Mouse (Mus musculus): ENCODE results near the gene Cc2d1b. TPM values are rescaled to one million over a fixed set of nuclear protein-coding genes. Genes with fewer than 3 reads are reported as not detected.

Cc2d1b gene
- total RNA-seq, 1 experiment from 2014 or later, result 46.0 TPM

GRCm38 (mm10) chr4:108631616-108632015, 11.9 kb downstream of the Cc2d1b start:
- no peak for ATAC-seq (replicated peaks in 1 of 2; ENCODE audit: insufficient read depth in 1 of 2, low FRiP score in 2 of 2, low TSS enrichment in 1 of 2, low read depth in 1 of 2, poor library complexity in 2 of 2, severe bottlenecking in 2 of 2)

GRCm38 (mm10) chr4:108633703-108634102, 14.0 kb downstream of the Cc2d1b start:
- no peak for ATAC-seq (replicated peaks in 1 of 2; ENCODE audit: insufficient read depth in 1 of 2, low FRiP score in 2 of 2, low TSS enrichment in 1 of 2, low read depth in 1 of 2, poor library complexity in 2 of 2, severe bottlenecking in 2 of 2)

- ATAC-seq (replicated peaks in 1 of 2; ENCODE audit: insufficient read depth in 1 of 2, low FRiP score in 2 of 2, low TSS enrichment in 1 of 2, low read depth in 1 of 2, poor library complexity in 2 of 2, severe bottlenecking in 2 of 2), result no peak
Observed at GRCm38 (mm10) chr4:108634696-108635095, 15.0 kb downstream of the Cc2d1b start.

DNA sequence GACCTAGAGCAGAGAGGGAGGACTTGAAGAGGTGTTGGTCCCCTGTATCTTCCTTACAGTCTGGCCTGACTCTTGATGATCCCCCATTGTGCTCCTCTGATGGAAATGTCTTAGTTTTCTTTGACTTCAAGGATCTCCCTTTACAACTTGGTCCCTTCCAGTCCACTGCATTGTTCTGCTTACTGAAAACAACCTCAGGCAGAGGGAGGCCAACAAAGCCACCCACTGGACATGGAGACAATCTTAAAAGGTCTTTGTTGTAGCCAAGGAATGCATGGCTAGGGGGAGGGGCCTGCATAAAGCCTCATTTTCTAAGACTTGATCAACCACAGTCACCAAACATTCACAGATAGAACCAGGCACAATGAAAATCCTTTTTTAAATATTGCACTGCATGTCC, 15.4 kb downstream of the Cc2d1b start:
- no peak for ATAC-seq (replicated peaks in 1 of 2; ENCODE audit: insufficient read depth in 1 of 2, low FRiP score in 2 of 2, low TSS enrichment in 1 of 2, low read depth in 1 of 2, poor library complexity in 2 of 2, severe bottlenecking in 2 of 2)

GRCm38 (mm10) chr4:108637721-108638120, 18.0 kb downstream of the Cc2d1b start:
- ATAC-seq (replicated peaks in 1 of 2; ENCODE audit: insufficient read depth in 1 of 2, low FRiP score in 2 of 2, low TSS enrichment in 1 of 2, low read depth in 1 of 2, poor library complexity in 2 of 2, severe bottlenecking in 2 of 2), result no peak

DNA sequence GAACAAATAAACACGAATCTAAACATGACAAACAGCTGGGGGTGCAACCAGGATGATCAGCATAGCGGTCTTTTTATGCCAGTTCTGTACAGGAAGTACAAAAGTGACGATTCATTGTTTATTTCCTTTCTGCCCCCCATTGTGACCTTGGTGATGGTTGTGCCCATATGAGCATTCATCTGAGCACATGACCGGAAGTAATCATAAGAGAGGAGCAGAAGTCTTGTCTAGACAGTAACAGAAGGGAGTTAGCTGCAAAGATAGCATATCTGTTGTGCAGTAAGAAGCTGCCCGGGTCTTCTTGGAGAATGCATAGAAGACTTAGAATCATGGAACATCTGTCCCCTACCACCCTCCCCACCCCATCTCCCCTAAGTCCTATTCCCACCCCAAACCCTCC, 19.0 kb downstream of the Cc2d1b start:
- ATAC-seq (replicated peaks in 1 of 2; ENCODE audit: insufficient read depth in 1 of 2, low FRiP score in 2 of 2, low TSS enrichment in 1 of 2, low read depth in 1 of 2, poor library complexity in 2 of 2, severe bottlenecking in 2 of 2), result peak; percentile 27 to 32; a peak in 1 of 4 replicates

DNA sequence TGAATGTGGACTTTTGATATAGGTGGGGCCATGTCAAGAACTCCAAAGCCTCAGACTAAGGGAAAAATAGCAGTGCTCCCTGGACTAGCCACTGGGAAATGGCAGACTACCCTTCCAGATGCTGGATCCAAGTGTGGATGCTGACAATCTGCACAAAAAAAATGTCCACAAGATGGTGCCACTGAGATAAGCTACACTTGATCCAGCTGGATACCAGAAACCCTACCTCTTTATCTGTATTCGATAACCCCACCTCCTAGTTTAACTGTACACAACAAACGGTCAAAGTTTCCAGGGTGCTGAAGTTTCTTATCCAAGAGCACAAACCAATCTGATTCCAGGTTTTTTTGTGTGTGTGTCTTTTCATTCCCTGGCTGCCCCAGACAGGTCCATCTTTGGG, 44.7 kb downstream of the Cc2d1b start:
- ATAC-seq (replicated peaks in 1 of 2; ENCODE audit: insufficient read depth in 1 of 2, low FRiP score in 2 of 2, low TSS enrichment in 1 of 2, low read depth in 1 of 2, poor library complexity in 2 of 2, severe bottlenecking in 2 of 2), result peak; percentile 17 to 36; a peak in 1 of 4 replicates

Other genes starting within 250 kb of the Cc2d1b start
- not detected in 2 replicates for gene Shisal2a, start 236.6 kb upstream of the Cc2d1b start, total RNA-seq (2017)
- gene Gpx7, start 213.0 kb upstream of the Cc2d1b start, total RNA-seq (2017), result 4.2 and 12.6 TPM in 2 replicates
- gene Tut4, start 160.5 kb upstream of the Cc2d1b start, total RNA-seq (2017), result 105 TPM in 2 replicates
- gene Prpf38a, start 40.6 kb upstream of the Cc2d1b start, total RNA-seq (2017), result 122 and 132 TPM in 2 replicates
- 5.8 and 7.2 TPM in 2 replicates for gene Orc1, start 40.5 kb upstream of the Cc2d1b start, total RNA-seq (2017)
- not detected in 2 replicates for gene 3110021N24Rik, start 99.7 kb downstream of the Cc2d1b start, total RNA-seq (2017)
- 1.9 and 3.2 TPM in 2 replicates for gene Zfyve9, start 160.9 kb downstream of the Cc2d1b start, total RNA-seq (2017)
- gene Btf3l4, start 213.7 kb downstream of the Cc2d1b start, total RNA-seq (2017), result 86.5 and 89.5 TPM in 2 replicates
- 60.1 and 72.5 TPM in 2 replicates for gene Txndc12, start 214.7 kb downstream of the Cc2d1b start, total RNA-seq (2017)
- gene Kti12, start 227.8 kb downstream of the Cc2d1b start, total RNA-seq (2017), result 32.9 and 35.3 TPM in 2 replicates
- gene A730015C16Rik, start 228.7 kb downstream of the Cc2d1b start, total RNA-seq (2017), result 0.38 and 2.0 TPM in 2 replicates

Data from hematopoietic stem cell, adult 5-6 weeks (primary cell).